Mouse (Mus musculus): ENCODE results near the gene Aspscr1. TPM values are rescaled to one million over a fixed set of nuclear protein-coding genes. Genes with fewer than 3 reads are reported as not detected.
"Not testable (repeated sequence)": the region's sequence is repeated elsewhere in the genome, so short reads cannot be mapped to it uniquely, and the experiment has no call there.

Gene Aspscr1
- polyA plus RNA-seq, 1 experiment = 33.3 TPM

DNA sequence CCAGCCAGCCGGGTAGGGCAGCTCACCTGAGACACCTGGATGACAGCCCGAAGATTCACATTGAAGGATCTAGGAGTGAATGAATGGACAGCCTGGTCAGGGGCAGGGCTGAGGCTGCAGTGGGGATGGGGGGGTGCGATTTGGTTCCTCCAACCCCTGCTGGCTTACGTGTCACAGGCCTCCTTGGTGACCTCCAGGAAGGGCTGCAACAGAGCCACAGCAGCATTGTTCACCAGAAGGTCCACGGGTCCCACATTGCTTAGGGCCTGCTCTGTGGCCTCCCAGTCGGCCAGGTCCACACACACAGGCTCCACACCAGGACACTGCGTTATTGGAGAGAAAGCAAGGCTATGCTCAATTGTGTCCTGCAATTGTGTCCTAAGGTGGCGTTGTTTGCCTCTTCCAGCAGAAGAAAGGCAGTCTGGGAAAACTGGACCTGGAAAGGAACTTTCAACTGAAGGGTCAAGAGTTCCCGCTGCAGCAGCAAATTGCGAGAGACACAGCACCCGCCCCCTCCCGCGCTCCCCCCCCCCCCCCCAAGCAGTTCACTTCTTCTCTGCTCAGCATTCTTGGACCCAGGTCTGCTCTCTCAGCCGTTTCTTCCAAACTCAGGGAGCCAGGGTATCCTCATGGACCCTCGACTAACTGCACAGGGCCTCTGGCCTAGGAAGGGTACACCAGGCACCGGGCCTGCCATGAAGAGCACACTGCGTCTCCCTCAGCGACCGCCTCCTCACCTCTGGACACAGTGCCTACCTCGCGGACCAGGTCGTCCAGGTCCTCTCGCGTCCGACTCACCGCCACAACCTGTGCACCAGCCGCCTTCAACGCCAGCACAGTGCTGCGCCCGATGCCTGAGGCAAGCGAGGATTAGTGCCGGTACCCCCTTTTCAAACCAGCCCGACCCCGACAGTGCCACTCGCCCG, 53.7 kb downstream of the Aspscr1 start:
- Histone ChIP-seq H3K27ac (replicated peaks; ENCODE audit: low read depth, low read length) (no peak overlapping the region), H3K4me3 (ENCODE audit: insufficient read depth, low read depth, low read length) (peak overlapping the region; percentile 62)

DNA sequence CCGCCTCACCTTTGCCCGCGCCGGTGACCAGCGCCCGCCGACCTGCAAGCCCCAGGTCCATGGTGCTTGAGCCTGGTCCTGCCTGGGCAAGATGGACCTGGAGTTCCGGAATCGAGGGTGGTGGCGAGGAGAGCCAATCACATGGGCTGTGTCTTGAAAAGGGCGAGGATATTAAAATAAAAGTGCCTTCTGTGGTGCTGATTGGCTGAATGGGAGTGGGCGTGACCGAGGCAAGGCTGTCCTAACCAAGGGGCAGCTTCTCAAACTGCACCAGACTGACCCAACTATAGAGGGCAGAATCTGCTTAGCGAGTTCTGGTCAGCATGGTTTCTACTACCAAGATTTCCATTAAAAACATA, 54.4 kb downstream of the Aspscr1 start, which contains the start of gene Dcxr:
Gene Dcxr (minus strand): TSS at position 113 of the 359 bp plus-strand sequence.
- peak within 1 kb of the TSS; percentile 62 for H3K4me3 ChIP-seq (ENCODE audit: insufficient read depth, low read depth, low read length)
- H3K4me1 ChIP-seq (ENCODE audit: control insufficient read depth, insufficient read depth, insufficient read length, low read length) = peaks cover 5% of the 10 kb centered on the region
- H3K27ac ChIP-seq (replicated peaks; ENCODE audit: low read depth, low read length) = no peak within 1 kb of the TSS

More for the DNA sequence above, 53.7 kb downstream of the Aspscr1 start:
- H3K4me1 ChIP-seq (ENCODE audit: control insufficient read depth, insufficient read depth, insufficient read length, low read length) = peaks cover 5% of the 10 kb centered on the region

DNA sequence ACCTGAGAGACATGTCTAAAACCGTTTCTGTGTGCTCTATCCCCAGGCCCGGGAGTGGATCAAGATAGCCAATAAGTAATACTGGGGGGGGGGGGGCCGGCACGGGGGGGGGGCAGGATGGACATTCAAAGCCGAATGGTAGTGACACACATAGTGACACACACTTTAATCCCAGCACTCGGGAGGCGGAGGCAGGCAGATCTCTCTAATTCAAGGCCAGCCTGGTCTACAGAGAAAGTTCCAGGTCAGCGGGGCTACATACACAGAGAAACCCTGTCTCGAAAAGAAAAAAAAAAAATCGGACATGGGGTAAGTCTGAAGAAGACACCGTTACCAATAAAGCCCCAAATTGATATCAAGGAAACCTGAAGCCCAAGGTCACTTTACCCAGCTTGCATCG, 54.8 kb downstream of the Aspscr1 start:
- Histone ChIP-seq H3K4me1 (ENCODE audit: control insufficient read depth, insufficient read depth, insufficient read length, low read length) (peaks cover 8% of the 10 kb centered on the region), H3K27ac (replicated peaks; ENCODE audit: low read depth, low read length) (no peak overlapping the region), H3K4me3 (ENCODE audit: insufficient read depth, low read depth, low read length) (no peak overlapping the region)

DNA sequence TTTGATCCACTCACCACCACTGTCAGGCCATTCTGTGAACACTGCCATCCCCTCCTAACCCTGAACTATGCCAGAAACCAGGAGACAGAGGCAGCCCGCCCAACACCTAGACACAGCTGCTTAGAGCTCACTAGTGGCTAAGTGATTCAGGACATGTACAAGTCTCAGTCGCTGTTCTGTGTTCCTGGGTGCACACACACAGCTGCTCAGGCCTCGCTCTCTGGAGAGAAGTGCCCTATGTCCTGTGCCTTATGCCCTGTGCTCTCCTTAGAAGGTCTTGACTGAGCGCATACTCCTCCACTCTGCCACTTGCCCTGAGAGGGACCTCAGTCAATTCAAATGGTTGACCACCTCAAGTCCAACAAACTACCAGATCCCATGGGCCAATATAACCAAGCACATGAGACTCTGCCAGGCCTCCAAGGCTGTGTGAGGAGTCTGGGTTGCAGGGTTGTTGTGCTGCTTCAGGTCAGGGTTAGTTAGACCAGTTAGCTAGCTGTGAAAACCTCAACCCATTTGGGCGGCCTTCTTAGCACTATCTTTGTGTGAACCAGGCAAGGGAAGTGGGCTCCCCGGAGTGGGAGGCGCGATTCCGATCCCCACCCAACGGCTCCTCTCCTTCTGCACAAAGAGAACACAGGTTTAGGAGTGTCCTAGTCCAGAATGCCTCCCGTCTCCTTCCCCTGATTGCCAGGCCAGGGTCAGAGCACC, 55.9 kb downstream of the Aspscr1 start:
- no peak overlapping the region for H3K4me3 ChIP-seq (ENCODE audit: insufficient read depth, low read depth, low read length)
- H3K27ac ChIP-seq (replicated peaks; ENCODE audit: low read depth, low read length) = no peak overlapping the region
- H3K4me1 ChIP-seq (ENCODE audit: control insufficient read depth, insufficient read depth, insufficient read length, low read length) = peaks cover 16% of the 10 kb centered on the region

DNA sequence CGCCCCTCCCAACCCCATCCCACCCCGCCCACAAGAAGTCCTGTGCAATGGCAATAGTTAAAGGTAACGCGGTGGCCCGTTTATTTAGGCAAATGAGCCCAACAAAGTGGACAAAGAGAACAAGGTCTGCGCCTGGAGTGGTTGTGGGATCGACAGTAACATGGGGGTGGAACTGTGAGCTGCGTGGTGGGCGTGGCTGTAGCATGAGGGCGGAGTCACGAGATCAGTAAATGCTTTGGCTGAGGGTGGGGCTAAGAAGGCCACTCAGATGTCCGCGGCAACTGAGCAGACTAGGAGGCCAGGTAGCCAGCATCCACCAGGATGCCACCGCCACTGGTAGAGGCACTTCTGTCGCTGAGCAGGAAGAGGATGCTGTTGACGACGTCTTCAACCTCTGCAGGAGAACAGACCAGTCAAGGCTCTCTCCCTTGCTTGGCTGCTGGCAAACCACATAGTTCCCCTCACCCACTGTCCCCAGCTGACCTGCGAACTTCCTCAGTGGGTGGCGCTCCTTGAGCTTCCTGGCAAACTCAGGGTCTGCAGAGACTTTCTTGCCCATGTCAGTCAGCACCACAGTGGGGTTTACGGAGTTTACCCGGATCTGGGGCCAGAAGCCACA, 56.8 kb downstream of the Aspscr1 start:
- peaks cover 16% of the 10 kb centered on the region for H3K4me1 ChIP-seq (ENCODE audit: control insufficient read depth, insufficient read depth, insufficient read length, low read length)
- not testable (repeated sequence) for H3K27ac ChIP-seq (replicated peaks; ENCODE audit: low read depth, low read length); H3K4me3 ChIP-seq (ENCODE audit: insufficient read depth, low read depth, low read length)

DNA sequence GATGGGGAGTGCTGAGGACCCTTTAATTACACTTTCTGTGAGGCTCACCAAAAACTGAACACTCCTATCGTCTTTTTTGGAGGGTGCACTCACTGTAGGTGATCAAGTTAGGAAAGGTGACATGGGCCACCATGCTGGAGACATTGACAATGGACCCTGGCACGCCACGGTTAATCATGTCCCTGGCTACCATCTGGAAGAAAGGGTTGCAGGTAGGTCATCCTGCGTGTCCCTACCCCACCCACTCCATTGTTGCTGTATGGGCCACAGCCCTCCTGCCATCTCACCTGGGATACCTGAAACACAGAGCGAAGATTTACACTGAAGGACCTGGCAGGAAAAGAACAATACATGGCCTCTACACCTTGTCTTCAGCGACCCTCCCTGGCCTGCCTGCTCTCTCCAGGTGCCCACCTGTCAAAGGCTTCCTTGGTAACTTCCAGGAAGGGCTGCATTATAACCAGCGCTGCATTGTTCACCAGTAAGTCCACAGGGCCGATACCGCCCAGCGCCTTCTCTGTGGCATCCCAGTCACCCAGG, 57.6 kb downstream of the Aspscr1 start:
- H3K4me3 ChIP-seq (ENCODE audit: insufficient read depth, low read depth, low read length) = no peak overlapping the region
- H3K4me1 ChIP-seq (ENCODE audit: control insufficient read depth, insufficient read depth, insufficient read length, low read length) = peaks cover 16% of the 10 kb centered on the region
- H3K27ac ChIP-seq (replicated peaks; ENCODE audit: low read depth, low read length) = no peak overlapping the region

DNA sequence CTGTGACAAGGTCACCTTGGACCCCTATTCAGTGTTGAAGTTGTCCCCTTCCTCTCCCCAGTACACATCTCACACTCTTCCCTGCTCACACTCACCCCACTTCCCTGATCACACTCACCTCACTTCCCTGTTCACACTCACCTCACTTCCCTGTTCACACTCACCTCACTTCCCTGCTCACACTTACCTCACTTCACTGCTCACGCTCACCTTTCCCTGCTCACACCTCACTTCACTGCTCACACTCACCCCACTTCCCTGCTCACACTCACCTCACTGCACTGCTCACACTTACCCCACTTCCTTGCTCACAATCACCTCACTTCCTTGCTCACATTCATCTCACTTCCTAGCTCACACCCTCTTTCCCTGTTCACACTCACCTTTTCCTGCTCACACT, 58.6 kb downstream of the Aspscr1 start:
- H3K4me3 ChIP-seq (ENCODE audit: insufficient read depth, low read depth, low read length) = peak overlapping the region; percentile 34

DNA sequence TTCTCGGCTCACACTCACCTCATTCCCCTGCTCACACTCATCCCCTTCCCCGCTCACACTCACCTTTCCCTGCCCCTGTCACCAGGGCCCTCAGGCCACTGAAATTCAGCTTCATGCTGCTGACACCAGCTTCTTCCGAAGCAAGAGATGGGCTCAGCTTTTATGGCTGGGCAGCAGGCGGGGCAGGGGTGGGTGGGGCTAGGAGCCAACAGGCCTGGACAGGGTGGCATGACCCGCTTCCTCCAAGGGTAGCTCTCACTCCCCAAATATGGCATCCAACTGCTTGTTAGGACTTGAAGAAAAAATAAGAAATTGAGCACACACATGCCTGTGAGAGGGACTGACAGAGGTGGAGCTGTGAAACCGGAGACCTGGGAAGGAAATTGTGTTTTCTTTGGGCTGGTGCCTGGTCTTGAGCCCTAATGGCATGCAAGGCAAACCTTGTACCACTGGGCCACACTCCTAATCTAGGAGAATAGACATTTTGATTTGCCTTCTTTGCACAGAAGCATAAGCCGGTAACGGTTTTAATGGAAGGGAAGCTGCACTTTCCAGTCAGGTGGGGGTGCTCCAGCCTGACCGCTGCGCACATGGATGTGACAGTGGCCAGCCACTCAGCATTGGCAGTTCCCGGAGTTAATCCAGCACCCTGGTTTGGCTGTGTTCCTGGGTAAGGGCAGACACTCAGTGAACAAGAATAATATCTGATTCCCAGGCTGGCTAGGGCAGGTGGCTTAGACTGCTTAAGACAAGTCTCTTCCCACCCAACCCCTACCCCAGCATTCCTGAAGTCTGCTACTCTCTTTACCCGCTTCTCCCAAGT, 59.3 kb downstream of the Aspscr1 start, which contains the start of gene Cbr2:
Gene Cbr2 (minus strand): TSS at position 257 of the 823 bp plus-strand sequence.
- peaks cover 16% of the 10 kb centered on the region for H3K4me1 ChIP-seq (ENCODE audit: control insufficient read depth, insufficient read depth, insufficient read length, low read length)
- peak within 1 kb of the TSS; percentile 34 for H3K4me3 ChIP-seq (ENCODE audit: insufficient read depth, low read depth, low read length)
- peak within 1 kb of the TSS; percentile 44 for H3K27ac ChIP-seq (replicated peaks; ENCODE audit: low read depth, low read length)

More for the DNA sequence above, 58.6 kb downstream of the Aspscr1 start:
- Histone ChIP-seq H3K4me1 (ENCODE audit: control insufficient read depth, insufficient read depth, insufficient read length, low read length) (peaks cover 16% of the 10 kb centered on the region), H3K27ac (replicated peaks; ENCODE audit: low read depth, low read length) (peak overlapping the region; percentile 44)

DNA sequence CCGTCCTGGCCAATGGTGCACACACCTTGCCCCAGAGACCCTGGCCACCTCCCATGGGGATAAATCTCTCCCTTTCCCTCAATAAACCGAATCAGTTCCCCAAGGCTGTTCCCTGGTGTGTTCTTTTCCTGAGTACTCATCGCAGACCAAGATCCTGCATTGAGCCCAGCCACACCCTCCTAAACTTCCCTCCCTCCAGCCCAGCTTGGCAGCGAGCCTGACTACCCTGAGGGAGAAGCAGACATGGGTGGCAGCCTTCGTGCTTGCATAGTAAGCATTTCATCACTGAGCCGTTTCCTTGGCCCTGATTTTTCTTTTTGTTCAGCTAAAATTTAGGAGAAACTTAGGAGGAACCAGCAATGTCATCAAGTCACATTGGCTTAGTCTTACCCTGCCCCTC, 60.7 kb downstream of the Aspscr1 start:
- H3K27ac ChIP-seq (replicated peaks; ENCODE audit: low read depth, low read length) = no peak overlapping the region
- H3K4me1 ChIP-seq (ENCODE audit: control insufficient read depth, insufficient read depth, insufficient read length, low read length) = peaks cover 16% of the 10 kb centered on the region
- no peak overlapping the region for H3K4me3 ChIP-seq (ENCODE audit: insufficient read depth, low read depth, low read length)

DNA sequence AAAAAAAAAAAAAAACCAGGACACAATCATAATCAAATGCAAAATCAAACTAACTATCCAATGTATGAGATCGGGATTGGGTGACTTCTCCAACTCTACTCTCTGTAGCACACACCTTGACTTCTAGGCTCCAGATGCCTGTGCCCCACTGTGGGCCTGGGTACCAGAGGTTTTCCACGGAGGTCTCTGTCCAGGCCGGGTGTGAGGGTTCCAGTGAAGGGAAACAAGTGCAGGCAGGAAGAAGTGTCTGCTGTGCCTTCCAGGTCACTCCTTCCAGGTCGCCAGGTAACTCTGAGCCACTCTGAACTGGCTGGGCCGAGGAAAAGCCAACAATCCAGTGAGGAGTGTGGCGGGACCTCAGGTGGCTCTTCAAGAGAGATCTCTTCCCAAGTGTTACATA, 63.7 kb downstream of the Aspscr1 start:
- Histone ChIP-seq H3K4me1 (ENCODE audit: control insufficient read depth, insufficient read depth, insufficient read length, low read length) (peaks cover 12% of the 10 kb centered on the region), H3K4me3 (ENCODE audit: insufficient read depth, low read depth, low read length) (no peak overlapping the region)

DNA sequence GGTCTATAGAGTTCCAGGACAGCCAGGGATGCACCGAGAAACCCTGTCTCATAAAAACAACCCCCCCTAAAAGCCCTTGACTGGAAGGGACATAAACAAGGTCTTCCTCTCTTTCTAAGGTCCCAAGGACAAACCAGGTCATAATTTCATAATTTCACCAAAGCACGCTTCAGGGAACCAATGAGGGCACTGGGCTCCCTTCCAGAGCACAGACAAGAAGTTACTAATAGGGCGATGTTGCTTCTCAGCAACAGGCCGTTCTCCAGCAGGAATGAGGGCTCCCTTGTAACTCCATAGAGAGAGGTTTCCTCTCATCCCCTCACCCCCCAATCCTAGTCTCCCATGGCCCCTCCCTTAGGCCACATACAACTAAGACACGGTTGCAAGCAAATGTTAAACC, 68.2 kb downstream of the Aspscr1 start:
- Histone ChIP-seq H3K4me3 (ENCODE audit: insufficient read depth, low read depth, low read length) (no peak overlapping the region), H3K27ac (replicated peaks; ENCODE audit: low read depth, low read length) (no peak overlapping the region), H3K4me1 (ENCODE audit: control insufficient read depth, insufficient read depth, insufficient read length, low read length) (no peaks in the 10 kb centered on the region)

More for the DNA sequence above, 63.7 kb downstream of the Aspscr1 start:
- no peak overlapping the region for H3K27ac ChIP-seq (replicated peaks; ENCODE audit: low read depth, low read length)

DNA sequence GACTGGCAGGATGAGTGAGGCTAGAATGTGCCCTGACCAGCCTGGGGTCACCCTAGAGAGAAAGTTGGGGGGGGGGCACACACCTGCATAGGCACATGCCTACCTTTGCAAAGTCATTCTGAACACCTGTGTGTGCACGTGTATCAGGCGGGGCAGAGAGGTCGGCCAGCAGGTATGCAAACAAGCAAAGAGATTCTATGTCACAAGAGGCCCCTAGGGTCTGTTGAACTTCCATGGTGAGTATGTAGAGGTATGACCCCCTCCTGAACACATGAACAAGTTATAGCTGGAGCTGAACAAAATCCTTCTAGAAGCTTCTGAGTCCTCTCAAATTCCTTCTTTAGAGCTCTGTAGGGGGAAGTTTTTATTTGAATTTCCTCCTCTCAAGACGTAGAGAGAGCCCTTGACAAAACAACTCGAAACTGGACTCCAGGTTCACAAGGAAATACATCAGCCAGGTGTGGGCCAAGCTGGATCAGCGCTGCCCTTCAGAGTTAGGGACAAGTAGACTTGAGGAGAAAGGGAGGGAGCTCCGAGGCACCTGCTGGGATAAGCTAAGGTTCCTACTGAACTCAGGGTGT, 71.4 kb downstream of the Aspscr1 start:
- no peak overlapping the region for H3K4me3 ChIP-seq (ENCODE audit: insufficient read depth, low read depth, low read length)
- H3K27ac ChIP-seq (replicated peaks; ENCODE audit: low read depth, low read length) = no peak overlapping the region
- H3K4me1 ChIP-seq (ENCODE audit: control insufficient read depth, insufficient read depth, insufficient read length, low read length) = peaks cover 5% of the 10 kb centered on the region; the same call in 1 of the 2 replicates

DNA sequence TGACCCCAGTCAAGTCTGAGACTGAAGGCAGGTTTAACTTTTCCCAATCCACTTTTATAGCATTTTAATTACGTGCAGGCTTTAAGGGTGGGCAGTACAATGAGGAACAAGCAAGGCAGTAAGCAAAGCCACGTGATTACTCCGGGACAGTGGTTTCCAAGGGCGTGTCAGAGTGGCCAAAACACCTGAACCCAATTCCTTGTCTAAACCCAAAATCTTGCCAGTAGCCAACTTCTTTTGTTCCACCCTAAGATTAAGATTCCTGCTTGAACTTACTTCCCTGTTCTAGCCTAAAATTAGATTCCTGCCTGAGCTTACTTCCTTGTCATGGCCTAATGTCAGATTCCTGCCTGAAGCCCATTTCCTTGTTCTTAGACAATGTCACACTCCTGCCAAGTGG, 75.2 kb downstream of the Aspscr1 start:
- peaks cover 5% of the 10 kb centered on the region; the same call in 1 of the 2 replicates for H3K4me1 ChIP-seq (ENCODE audit: control insufficient read depth, insufficient read depth, insufficient read length, low read length)
- H3K27ac ChIP-seq (replicated peaks; ENCODE audit: low read depth, low read length) = peak overlapping the region; percentile 82
- H3K4me3 ChIP-seq (ENCODE audit: insufficient read depth, low read depth, low read length) = no peak overlapping the region

DNA sequence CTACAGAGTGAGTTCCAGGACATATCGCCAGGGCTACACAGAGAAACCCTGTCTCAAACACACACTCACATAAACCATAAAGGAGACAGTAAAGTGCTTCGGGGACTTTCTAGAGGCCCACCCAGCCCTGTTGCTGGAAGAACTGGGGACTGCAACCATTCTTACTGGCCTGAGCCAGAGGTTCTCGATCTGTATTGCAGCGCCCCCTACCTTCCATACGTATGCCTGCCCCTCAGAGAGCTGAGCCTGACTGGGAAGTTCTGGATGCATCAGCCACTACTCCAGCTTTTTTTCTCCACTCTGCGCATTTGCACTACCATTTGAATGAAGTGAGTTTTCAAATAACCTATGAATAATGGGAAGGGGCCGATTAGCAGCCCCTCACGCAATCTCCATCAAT, 76.7 kb downstream of the Aspscr1 start:
- Histone ChIP-seq H3K27ac (replicated peaks; ENCODE audit: low read depth, low read length) (no peak overlapping the region), H3K4me3 (ENCODE audit: insufficient read depth, low read depth, low read length) (no peak overlapping the region), H3K4me1 (ENCODE audit: control insufficient read depth, insufficient read depth, insufficient read length, low read length) (peaks cover 5% of the 10 kb centered on the region; the same call in 1 of the 2 replicates)

All from brown adipose tissue, adult 24 weeks (tissue).